Mouse (Mus musculus) gastrocnemius, adult 18-20 months (tissue): Measurements from ENCODE around the gene Meaf6. TPM values are rescaled to one million over a fixed set of nuclear protein-coding genes. Genes with fewer than 3 reads are reported as not detected.
A peak's percentile ranks its signal among the peaks of the same experiment; 100 is the strongest.

Experiments
- DNase-seq: peaks from one replicate; pipeline ENCODE4 v3.0.0; 2021; ENCODE audit warnings: low spot score
- total RNA-seq, 2 experiments: library from RNA; stranded (reverse); gene quantifications; 2 replicates each; pipeline ENCODE4 v1.2.3; 2021

Meaf6 gene
- total RNA-seq, 2 experiments from 2014 or later, result 11.6 TPM

- peak; percentile 70 for DNase-seq
These were observed 30.8 kb downstream of the Meaf6 start for GRCm38 (mm10) chr4:125115710-125116089.

GRCm38 (mm10) chr4:125116090-125116861 lies 31.3 kb downstream of the Meaf6 start:
- DNase-seq, result peak; percentile 61

- DNase-seq, result no peak
These were observed 32.0 kb downstream of the Meaf6 start for GRCm38 (mm10) chr4:125116929-125117328.

GRCm38 (mm10) chr4:125117902-125118320 lies 33.0 kb downstream of the Meaf6 start:
- no peak for DNase-seq

GRCm38 (mm10) chr4:125119070-125119469 lies 34.1 kb downstream of the Meaf6 start:
- DNase-seq, result no peak

- DNase-seq, result no peak
These were observed 34.8 kb downstream of the Meaf6 start for GRCm38 (mm10) chr4:125119721-125120120.

- peak; percentile 66 for DNase-seq
These were observed 37.7 kb downstream of the Meaf6 start for GRCm38 (mm10) chr4:125122431-125123278.

GRCm38 (mm10) chr4:125123279-125123671 lies 38.3 kb downstream of the Meaf6 start:
- DNase-seq, result peak; percentile 68

GRCm38 (mm10) chr4:125124424-125125209 lies 39.7 kb downstream of the Meaf6 start:
- DNase-seq, result peak; percentile 47

GRCm38 (mm10) chr4:125125361-125125921 lies 40.5 kb downstream of the Meaf6 start:
- peak; percentile 35 for DNase-seq

- no peak for DNase-seq
These were observed 41.3 kb downstream of the Meaf6 start for GRCm38 (mm10) chr4:125126186-125126585.

- no peak for DNase-seq
These were observed 41.8 kb downstream of the Meaf6 start for GRCm38 (mm10) chr4:125126761-125127160.

- DNase-seq, result peak; percentile 92
These were observed 42.6 kb downstream of the Meaf6 start, which contains the start of gene Zc3h12a for GRCm38 (mm10) chr4:125127305-125128084. Zc3h12a (minus strand) TSS chr4:125127840.

- DNase-seq, result peak; percentile 49
These were observed 46.6 kb downstream of the Meaf6 start for GRCm38 (mm10) chr4:125131493-125131892.

- peak; percentile 70 for DNase-seq
These were observed 47.5 kb downstream of the Meaf6 start for GRCm38 (mm10) chr4:125132394-125132793.

GRCm38 (mm10) chr4:125134192-125134591 lies 49.3 kb downstream of the Meaf6 start:
- no peak for DNase-seq

- DNase-seq, result no peak
These were observed 49.7 kb downstream of the Meaf6 start for GRCm38 (mm10) chr4:125134631-125135030.

GRCm38 (mm10) chr4:125135076-125135855 lies 50.3 kb downstream of the Meaf6 start:
- no peak for DNase-seq

- DNase-seq, result no peak
These were observed 51.5 kb downstream of the Meaf6 start for GRCm38 (mm10) chr4:125136303-125136888.
